Mouse (Mus musculus) liver, adult (tissue): ENCODE results near the gene Ppil1.

Source experiments
- GATA4 ChIP-seq: IDR thresholded peaks from 2 replicates; pipeline ENCODE4 v1.6.1; 2014; ENCODE audit warnings: mild to moderate bottlenecking, low read length; ENCODE audit not compliant: insufficient replicate concordance

The Ppil1 gene

DNA sequence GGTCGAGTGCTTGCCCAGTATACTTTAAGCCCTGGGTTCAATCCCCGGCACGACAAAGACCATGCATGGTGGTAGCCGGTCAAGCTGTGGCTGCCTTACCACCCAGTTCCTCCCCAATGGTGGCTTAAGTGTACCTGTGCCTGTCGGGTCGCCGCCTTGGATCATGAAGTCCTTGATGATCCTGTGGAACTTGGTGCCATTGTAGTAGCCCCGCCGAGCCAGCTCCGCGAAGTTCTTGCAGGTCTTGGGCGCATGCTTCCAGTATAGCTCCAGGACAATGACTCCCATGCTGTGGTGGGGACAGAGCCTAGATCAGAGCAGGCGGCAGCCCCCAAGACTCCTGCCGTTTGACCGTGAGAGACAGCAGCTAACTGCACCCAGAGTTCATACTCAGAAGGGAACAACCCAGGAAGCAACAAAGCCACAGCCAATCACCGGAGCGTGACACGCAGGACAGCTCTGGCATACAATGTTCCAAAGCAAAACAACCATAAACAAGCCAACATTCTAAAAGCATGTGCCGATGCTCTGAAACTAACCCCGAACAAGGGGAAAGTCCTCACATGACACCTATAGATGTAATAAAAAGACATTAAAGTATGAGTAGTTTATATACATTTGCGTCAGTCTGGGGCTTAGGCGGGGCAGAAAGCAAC lies 2.3 kb downstream of the Ppil1 start:
- TF ChIP-seq GATA4, result no peak

GRCm38 (mm10) chr17:29260501-29260900 lies 3.5 kb downstream of the Ppil1 start:
- no peak for TF ChIP-seq GATA4

GRCm38 (mm10) chr17:29259489-29259888 lies 4.5 kb downstream of the Ppil1 start:
- no peak for TF ChIP-seq GATA4

GRCm38 (mm10) chr17:29258921-29259320 lies 5.1 kb downstream of the Ppil1 start:
- no peak for TF ChIP-seq GATA4

GRCm38 (mm10) chr17:29258025-29258558 lies 5.9 kb downstream of the Ppil1 start:
- TF ChIP-seq GATA4, result no peak

DNA sequence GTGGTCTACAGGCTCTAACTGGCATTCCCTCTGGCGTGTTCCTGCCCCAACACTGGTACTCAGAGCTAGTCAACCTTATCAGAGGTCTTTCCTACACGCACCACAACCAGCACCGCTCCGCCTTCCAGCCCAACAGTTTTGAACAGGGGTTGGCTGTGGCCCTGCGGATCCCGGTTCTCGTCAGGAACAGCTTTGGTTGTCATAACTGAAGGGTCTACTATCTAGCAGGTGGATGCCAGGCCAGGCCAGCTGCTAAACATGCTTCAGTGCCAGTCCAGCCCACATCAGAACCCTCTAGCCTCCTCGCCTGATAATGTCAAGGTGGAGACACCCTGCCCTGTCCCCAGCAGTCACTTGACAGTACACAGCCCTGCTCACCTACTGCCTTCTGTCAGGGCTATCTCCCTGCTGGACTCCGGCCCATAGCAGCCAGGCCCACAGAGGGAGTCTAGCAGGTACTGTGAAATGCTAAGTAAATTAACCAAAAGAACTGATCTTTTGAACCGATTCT lies 6.9 kb downstream of the Ppil1 start:
- no peak for TF ChIP-seq GATA4

DNA sequence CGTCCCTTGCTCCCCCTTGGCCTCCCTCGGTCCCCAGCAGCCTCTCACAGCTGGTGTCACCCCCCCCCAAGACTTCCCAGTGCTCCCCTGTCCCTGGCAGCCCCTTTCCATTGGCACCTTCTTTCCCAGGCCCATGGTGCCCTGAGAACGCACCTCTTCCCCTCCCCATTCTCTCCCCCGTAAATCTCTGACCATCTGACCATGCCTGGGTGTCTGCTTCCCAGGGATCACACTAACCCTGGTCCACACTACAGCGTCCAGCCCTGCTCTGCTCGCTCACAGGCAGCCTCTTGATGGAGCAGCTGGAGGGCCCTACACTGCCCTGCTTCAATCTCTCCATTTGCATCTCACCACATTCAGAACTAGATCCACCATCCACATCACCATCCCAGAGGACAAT lies 7.5 kb downstream of the Ppil1 start:
- no peak for TF ChIP-seq GATA4

GRCm38 (mm10) chr17:29253684-29254083 lies 10.3 kb downstream of the Ppil1 start:
- no peak for TF ChIP-seq GATA4

- no peak for TF ChIP-seq GATA4
These were observed 10.8 kb downstream of the Ppil1 start for GRCm38 (mm10) chr17:29253236-29253635.

DNA sequence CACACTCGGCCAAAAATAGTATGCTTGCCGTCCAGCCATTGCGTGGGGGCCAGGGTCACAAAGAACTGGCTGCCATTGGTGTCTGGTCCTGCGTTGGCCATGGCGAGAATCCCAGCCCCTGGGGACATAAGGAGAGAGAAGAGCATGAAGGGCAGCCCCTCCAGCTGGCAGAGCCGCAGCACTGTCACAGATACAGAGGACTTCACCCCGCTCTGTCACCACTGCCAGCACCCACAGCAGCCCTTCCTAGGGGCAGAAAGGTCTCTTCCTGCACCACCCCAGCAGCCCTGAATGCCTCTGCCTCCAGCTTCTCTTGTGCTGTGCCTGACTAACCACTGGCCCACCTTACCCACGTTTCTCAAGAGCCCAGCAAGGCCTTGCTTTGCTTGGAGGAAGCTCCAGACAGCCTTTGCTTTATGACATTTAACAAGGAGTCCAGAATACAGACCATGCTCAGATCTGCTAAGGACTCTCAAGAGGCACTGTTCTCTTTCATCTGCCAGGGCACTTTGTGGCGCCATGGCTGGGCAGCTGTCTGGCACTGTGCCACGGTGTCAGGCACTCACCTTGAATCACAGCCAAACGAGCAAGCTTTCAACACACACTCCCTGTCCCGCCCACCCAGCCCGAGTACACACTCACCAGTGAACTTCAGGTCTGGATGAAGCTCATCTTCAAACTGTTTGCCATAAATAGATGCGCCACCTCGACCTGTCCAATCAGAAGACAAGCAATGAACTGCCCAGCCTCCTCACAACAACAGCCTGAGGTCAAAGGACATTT lies 12.2 kb downstream of the Ppil1 start:
- no peak for TF ChIP-seq GATA4

- TF ChIP-seq GATA4, result no peak
These were observed 14.5 kb downstream of the Ppil1 start for GRCm38 (mm10) chr17:29249512-29249911.

DNA sequence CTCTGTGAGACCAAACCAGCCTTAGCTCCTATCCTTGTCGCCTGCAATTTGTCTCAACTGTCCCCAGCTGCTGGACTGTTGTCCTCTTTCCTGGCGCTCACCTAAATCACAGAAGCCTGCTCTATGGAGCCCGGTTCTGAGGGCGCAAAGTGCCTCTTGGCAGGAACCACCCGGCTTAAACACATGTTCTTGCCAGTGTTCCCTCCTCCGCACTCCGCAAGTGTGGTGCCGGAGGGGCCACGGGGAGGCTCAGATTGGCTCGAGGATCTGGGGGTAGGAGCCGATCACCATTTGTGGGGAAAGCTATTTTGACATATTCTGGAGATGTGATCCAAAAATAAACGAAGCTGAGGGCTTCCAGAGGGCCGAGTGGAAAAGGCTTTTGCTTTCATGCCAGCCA lies 16.1 kb downstream of the Ppil1 start:
- no peak for TF ChIP-seq GATA4

GRCm38 (mm10) chr17:29246602-29247001 lies 17.4 kb downstream of the Ppil1 start:
- TF ChIP-seq GATA4, result no peak

GRCm38 (mm10) chr17:29245725-29246124 lies 18.3 kb downstream of the Ppil1 start:
- TF ChIP-seq GATA4, result no peak

- TF ChIP-seq GATA4, result no peak
These were observed 19.1 kb downstream of the Ppil1 start for GRCm38 (mm10) chr17:29244912-29245311.

DNA sequence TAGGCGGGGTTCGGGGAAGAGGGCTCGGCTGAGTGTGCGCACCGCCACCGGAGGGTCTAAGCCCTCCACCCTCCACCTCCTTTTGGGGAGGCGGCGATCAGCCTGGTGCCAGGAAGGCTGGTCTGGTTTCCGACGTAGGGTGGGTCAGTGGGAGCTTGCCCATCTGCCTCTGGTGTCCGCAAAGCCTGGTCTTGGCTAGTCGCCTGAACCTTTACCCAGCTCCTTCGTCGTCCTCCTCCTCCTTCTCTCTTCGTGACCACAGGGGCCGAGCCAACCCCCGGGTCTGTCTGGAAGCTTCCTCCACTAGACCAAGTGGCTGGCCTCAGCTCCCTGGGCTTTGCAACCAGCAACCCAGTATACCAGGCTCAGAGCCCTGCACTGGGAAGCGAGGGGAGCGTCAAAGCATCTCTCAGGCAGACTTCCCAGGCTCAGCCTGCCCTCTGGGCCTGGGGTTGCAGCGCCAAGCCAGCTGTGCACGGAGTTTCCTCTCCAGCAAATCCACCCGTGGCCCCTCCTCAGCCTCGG lies 25.5 kb downstream of the Ppil1 start:
- no peak for TF ChIP-seq GATA4
